Mouse (Mus musculus) forebrain, postnatal 0 days (tissue): ENCODE data around the gene Gm3854. TPM values are rescaled to one million over a fixed set of nuclear protein-coding genes. Genes with fewer than 3 reads are reported as not detected.
A peak's percentile ranks its signal among the peaks of the same experiment; 100 is the strongest.

Source experiments
- ATAC-seq: fragments of 200-750 bp; cut with Nextera tagmentation; 2 replicates; pipeline ENCODE4 v1.8.0; 2017; ENCODE audit warnings: mild to moderate bottlenecking, moderate library complexity
- DNase-seq: peaks from one replicate; pipeline ENCODE4 v3.0.0-alpha.2; 2015
- H3K27ac ChIP-seq: fragments of 300-500 bp; sonication (generic); 2 replicates; pipeline ENCODE4 v1.5.1; 2014; ENCODE audit warnings: low read depth, mild to moderate bottlenecking, antibody characterized with exemption, low read length, moderate library complexity, mixed read lengths
- H3K27me3 ChIP-seq: fragments of 300-500 bp; sonication (generic); 2 replicates; pipeline ENCODE4 v1.6.1; 2014; ENCODE audit warnings: mild to moderate bottlenecking, low read length, mixed read lengths; ENCODE audit not compliant: insufficient read depth
- H3K36me3 ChIP-seq: fragments of 300-500 bp; sonication (generic); 2 replicates; pipeline ENCODE4 v1.6.1; 2014; ENCODE audit warnings: mild to moderate bottlenecking, moderate library complexity; ENCODE audit not compliant: insufficient read depth
- H3K4me1 ChIP-seq: fragments of 300-500 bp; sonication (generic); 2 replicates; pipeline ENCODE4 v1.6.1; 2014; ENCODE audit warnings: antibody characterized with exemption; ENCODE audit not compliant: insufficient read depth
- H3K4me2 ChIP-seq: fragments of 300-500 bp; sonication (generic); 2 replicates; pipeline ENCODE4 v1.6.1; 2014; ENCODE audit warnings: low read depth, mild to moderate bottlenecking, moderate library complexity
- H3K4me3 ChIP-seq: fragments of 300-500 bp; sonication (generic); 2 replicates; pipeline ENCODE4 v1.5.1; 2014; ENCODE audit warnings: low read depth, low read length, mixed read lengths
- H3K9ac ChIP-seq: fragments of 300-500 bp; sonication (generic); 2 replicates; pipeline ENCODE4 v1.6.1; 2014; ENCODE audit warnings: mild to moderate bottlenecking
- H3K9me3 ChIP-seq: fragments of 300-500 bp; sonication (generic); 2 replicates; pipeline ENCODE4 v1.6.1; 2016; ENCODE audit warnings: low read length
- CTCF ChIP-seq: sonication (generic); IDR thresholded peaks from 2 replicates; pipeline ENCODE4 v1.5.1; 2016; ENCODE audit warnings: antibody characterized with exemption, control low read depth, low read depth
- WGBS: fragments of 180-500 bp; shearing (Covaris S2); extraction: QIAGEN DNeasy Blood & Tissue Kit; methylation state at CpG from one replicate; pipeline ENCODE4 v1.1.7; 2014; 5-methylcytosine and 5-hydroxymethylcytosine counted together
- polyA plus RNA-seq: library from polyadenylated mRNA; unstranded; fragments of >200 nt; fragmentation: Nextera tagmentation; extraction: Ambion mirVana; gene quantifications from 2 replicates; pipeline ENCODE4 v1.2.1, GENCODE M21; 2015
- total RNA-seq: library from RNA; depleted of rRNA; stranded (reverse); fragments of >200 nt; gene quantifications from 2 replicates; pipeline ENCODE4 v1.2.3, GENCODE M21; 2014; rRNA removed

The Gm3854 gene
- total and polyA plus RNA-seq, 2 experiments from 2014 or later, result 4.6 to 7.8 TPM

- H3K4me1 ChIP-seq, result peaks cover 13% of the 10 kb centered on the region
- DNase-seq, result no peak
- H3K27ac ChIP-seq, result no peak overlapping the region
- peak overlapping the region; percentile 87; the same call in 1 of the 2 replicates for H3K9ac ChIP-seq
- 77% methylated on average over 8 of the region's 8 CpGs for WGBS
- no peak for ATAC-seq
- H3K9me3 ChIP-seq, result no peaks in the 10 kb centered on the region
- TF ChIP-seq CTCF, result no peak
- no peaks in the 10 kb centered on the region for H3K27me3 ChIP-seq
- peak overlapping the region; percentile 88 for H3K4me2 ChIP-seq
- peaks cover 13% of the 10 kb centered on the region for H3K36me3 ChIP-seq
- peak overlapping the region; percentile 73 for H3K4me3 ChIP-seq
Measured at GRCm38 (mm10) chr7:6384011-6384410, 40.5 kb downstream of the Gm3854 start.

GRCm38 (mm10) chr7:6386995-6387394, 43.4 kb downstream of the Gm3854 start:
- no peaks in the 10 kb centered on the region for H3K9me3 ChIP-seq
- H3K4me1 ChIP-seq, result peaks cover 13% of the 10 kb centered on the region
- no peak for TF ChIP-seq CTCF
- no peaks in the 10 kb centered on the region for H3K27me3 ChIP-seq
- no peak overlapping the region for H3K4me2 ChIP-seq
- no peak overlapping the region for H3K9ac ChIP-seq
- no peak overlapping the region for H3K27ac ChIP-seq
- H3K36me3 ChIP-seq, result peaks cover 36% of the 10 kb centered on the region
- no peak overlapping the region for H3K4me3 ChIP-seq
- no peak for ATAC-seq
- 84% methylated on average over 8 of the region's 8 CpGs for WGBS
- peak; percentile 14 for DNase-seq

- Histone ChIP-seq H3K9ac (no peak overlapping the region), H3K4me3 (no peak overlapping the region), H3K9me3 (no peaks in the 10 kb centered on the region), H3K4me2 (no peak overlapping the region), H3K36me3 (peaks cover 49% of the 10 kb centered on the region), H3K27ac (no peak overlapping the region), H3K4me1 (peaks cover 7% of the 10 kb centered on the region), H3K27me3 (no peaks in the 10 kb centered on the region)
- ATAC-seq (no peak), DNase-seq (no peak)
- WGBS, result 85% methylated on average over 5 of the region's 5 CpGs
- no peak for TF ChIP-seq CTCF
Measured at GRCm38 (mm10) chr7:6388971-6389370, 45.4 kb downstream of the Gm3854 start.

GRCm38 (mm10) chr7:6389449-6389848, 45.9 kb downstream of the Gm3854 start:
- no peak for DNase-seq
- H3K4me3 ChIP-seq, result no peak overlapping the region
- peaks cover 52% of the 10 kb centered on the region for H3K36me3 ChIP-seq
- peaks cover 2% of the 10 kb centered on the region; the same call in 1 of the 2 replicates for H3K4me1 ChIP-seq
- no peak overlapping the region for H3K9ac ChIP-seq
- no peak overlapping the region for H3K27ac ChIP-seq
- H3K27me3 ChIP-seq, result no peaks in the 10 kb centered on the region
- TF ChIP-seq CTCF, result 0 out of 2 replicates have a peak, but pooled peaks have one; percentile 3
- ATAC-seq, result no peak
- 76% methylated on average over 5 of the region's 5 CpGs for WGBS
- H3K4me2 ChIP-seq, result no peak overlapping the region
- no peaks in the 10 kb centered on the region for H3K9me3 ChIP-seq

GRCm38 (mm10) chr7:6397996-6398975, 54.7 kb downstream of the Gm3854 start, which contains the start of gene Smim17:
Gene Smim17, plus strand, starts transcription at chr7:6398715.
- H3K27me3 ChIP-seq, result no peaks in the 10 kb centered on the region
- H3K9ac ChIP-seq, result peak within 1 kb of the TSS; percentile 55
- peak; percentile 94 for ATAC-seq
- peak within 1 kb of the TSS; percentile 63 for H3K4me2 ChIP-seq
- H3K9me3 ChIP-seq, result no peaks in the 10 kb centered on the region
- TF ChIP-seq CTCF, result no peak
- peak within 1 kb of the TSS; percentile 49 for H3K4me3 ChIP-seq
- H3K36me3 ChIP-seq, result peaks cover 20% of the 10 kb centered on the region
- H3K4me1 ChIP-seq, result peaks cover 3% of the 10 kb centered on the region; the same call in 1 of the 2 replicates
- 26% methylated on average over 25 of the region's 25 CpGs for WGBS
- peak within 1 kb of the TSS; percentile 30 for H3K27ac ChIP-seq
- peak; percentile 75 for DNase-seq

Other genes starting within 250 kb of the Gm3854 start
- gene Zfp787, start 187.8 kb upstream of the Gm3854 start, total RNA-seq, result 51.1 and 73.6 TPM in 2 replicates
- 41.0 and 66.1 TPM in 2 replicates for gene Zfp787, start 187.8 kb upstream of the Gm3854 start, polyA plus RNA-seq
- 76.9 and 81.7 TPM in 2 replicates for gene Zfp444, start 171.5 kb upstream of the Gm3854 start, total RNA-seq
- gene Zfp444, start 171.5 kb upstream of the Gm3854 start, polyA plus RNA-seq, result 86.2 and 100 TPM in 2 replicates
- not detected in 2 replicates for gene Galp, start 146.7 kb upstream of the Gm3854 start, total RNA-seq
- not detected in 2 replicates for gene Galp, start 146.7 kb upstream of the Gm3854 start, polyA plus RNA-seq
- gene Zscan5b, start 121.5 kb upstream of the Gm3854 start, total RNA-seq, result not detected in 2 replicates
- gene Zscan5b, start 121.5 kb upstream of the Gm3854 start, polyA plus RNA-seq, result not detected in 2 replicates
- gene Epp13, start 91.0 kb upstream of the Gm3854 start, total RNA-seq, result not detected in 2 replicates
- 0.40 and 0.44 TPM in 2 replicates for gene Epp13, start 91.0 kb upstream of the Gm3854 start, polyA plus RNA-seq
- gene Zfp667, start 57.2 kb upstream of the Gm3854 start, total RNA-seq, result 6.9 and 10.0 TPM in 2 replicates
- 9.9 and 13.1 TPM in 2 replicates for gene Zfp667, start 57.2 kb upstream of the Gm3854 start, polyA plus RNA-seq
- 12.3 and 13.1 TPM in 2 replicates for gene Zfp583, start 12.5 kb upstream of the Gm3854 start, total RNA-seq
- 11.7 and 13.2 TPM in 2 replicates for gene Zfp583, start 12.5 kb upstream of the Gm3854 start, polyA plus RNA-seq
- 4.0 and 4.5 TPM in 2 replicates for gene Zfp78, start 19.5 kb downstream of the Gm3854 start, total RNA-seq
- gene Zfp78, start 19.5 kb downstream of the Gm3854 start, polyA plus RNA-seq, result 1.5 and 3.3 TPM in 2 replicates
- 15.4 and 27.4 TPM in 2 replicates for gene Zfp28, start 39.5 kb downstream of the Gm3854 start, total RNA-seq
- 19.8 and 20.7 TPM in 2 replicates for gene Zfp28, start 39.5 kb downstream of the Gm3854 start, polyA plus RNA-seq
- gene Smim17, start 55.0 kb downstream of the Gm3854 start, total RNA-seq, result 15.4 and 17.5 TPM in 2 replicates
- gene Smim17, start 55.0 kb downstream of the Gm3854 start, polyA plus RNA-seq, result 3.7 and 3.9 TPM in 2 replicates
- gene Gm20715, start 66.5 kb downstream of the Gm3854 start, total RNA-seq, result 0.24 and 0.54 TPM in 2 replicates
- not detected in 2 replicates for gene Gm20715, start 66.5 kb downstream of the Gm3854 start, polyA plus RNA-seq
- 0.23 TPM in 1 of 2 replicates, not detected in the other for gene Olfr1344, start 94.9 kb downstream of the Gm3854 start, total RNA-seq
- 0.07 and 0.09 TPM in 2 replicates for gene Olfr1344, start 94.9 kb downstream of the Gm3854 start, polyA plus RNA-seq
- not detected in 2 replicates for gene Olfr1336, start 112.4 kb downstream of the Gm3854 start, total RNA-seq
- not detected in 2 replicates for gene Olfr1336, start 112.4 kb downstream of the Gm3854 start, polyA plus RNA-seq
- gene Olfr1346, start 123.3 kb downstream of the Gm3854 start, total RNA-seq, result not detected in 2 replicates
- gene Olfr1346, start 123.3 kb downstream of the Gm3854 start, polyA plus RNA-seq, result not detected in 2 replicates
- gene Olfr5, start 143.2 kb downstream of the Gm3854 start, total RNA-seq, result not detected in 2 replicates
- not detected in 2 replicates for gene Olfr5, start 143.2 kb downstream of the Gm3854 start, polyA plus RNA-seq
- not detected in 2 replicates for gene Olfr1347, start 156.0 kb downstream of the Gm3854 start, total RNA-seq
- gene Olfr1347, start 156.0 kb downstream of the Gm3854 start, polyA plus RNA-seq, result not detected in 2 replicates
- gene Olfr1348, start 165.0 kb downstream of the Gm3854 start, total RNA-seq, result not detected in 2 replicates
- not detected in 2 replicates for gene Olfr1348, start 165.0 kb downstream of the Gm3854 start, polyA plus RNA-seq
- not detected in 2 replicates for gene Olfr1349, start 179.2 kb downstream of the Gm3854 start, total RNA-seq
- gene Olfr1349, start 179.2 kb downstream of the Gm3854 start, polyA plus RNA-seq, result not detected in 2 replicates
- not detected in 2 replicates for gene Olfr1350, start 221.1 kb downstream of the Gm3854 start, total RNA-seq
- gene Olfr1350, start 221.1 kb downstream of the Gm3854 start, polyA plus RNA-seq, result not detected in 2 replicates